Mouse (Mus musculus): Measurements from ENCODE around the gene Fxyd5. TPM values are rescaled to one million over a fixed set of nuclear protein-coding genes. Genes with fewer than 3 reads are reported as not detected.

The Fxyd5 gene
- polyA plus RNA-seq, 1 experiment from 2014 or later = 8.0 TPM

DNA sequence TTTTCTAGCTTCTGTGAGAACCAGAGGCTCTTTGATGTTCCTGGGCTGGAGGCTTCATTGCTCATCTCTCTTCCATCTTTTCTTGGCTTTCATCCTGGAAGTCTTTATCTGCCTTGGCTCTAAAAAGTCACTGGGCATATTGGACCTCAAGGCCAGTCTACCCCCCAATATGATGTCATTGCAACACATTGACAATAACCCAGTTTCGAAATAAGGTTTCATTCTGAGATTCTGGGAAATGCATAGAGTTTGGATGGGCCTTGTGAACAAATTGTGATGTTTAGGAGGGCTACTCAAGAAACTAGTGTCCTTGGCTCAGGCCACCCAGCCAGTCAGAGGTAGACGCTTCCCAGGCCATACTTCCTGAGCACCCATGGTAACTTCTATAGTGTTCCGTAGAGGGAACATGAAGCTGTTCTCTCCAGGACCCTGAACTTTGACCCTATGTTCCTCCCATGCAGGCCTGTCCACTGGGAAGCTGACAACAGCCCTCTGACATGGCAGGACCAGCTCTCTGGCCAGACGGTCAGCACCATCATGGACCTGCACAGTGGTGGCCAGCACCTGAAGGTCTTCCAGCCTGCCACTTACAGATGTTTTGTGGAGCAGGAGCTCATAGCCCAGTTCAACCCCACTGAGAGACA lies 53.6 kb downstream of the Fxyd5 start:
- 90% methylated on average over 4 of the region's 4 CpGs for WGBS
- DNase-seq (ENCODE audit: low spot score) = no peak

DNA sequence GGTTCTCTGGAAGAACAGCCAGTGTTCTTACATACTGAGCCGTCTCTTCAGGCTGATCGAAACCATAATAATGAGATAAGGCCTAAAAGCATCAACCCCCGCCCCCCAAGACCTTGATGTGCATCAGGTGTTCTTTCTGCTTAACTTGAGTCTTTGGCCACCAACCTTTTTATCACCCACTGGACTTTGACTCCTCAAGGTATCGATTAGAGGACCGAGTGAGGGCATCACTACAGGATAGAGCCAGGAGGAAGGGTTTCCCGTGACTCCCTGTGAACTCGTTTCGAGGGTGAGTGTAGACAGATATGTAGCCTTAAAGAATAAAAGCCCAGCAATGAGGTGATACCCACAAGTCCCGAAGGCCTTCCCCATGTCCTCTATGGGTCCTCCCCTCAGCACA lies 56.9 kb downstream of the Fxyd5 start:
- no peaks in the 10 kb centered on the region for H3K36me3 ChIP-seq
- H3K4me1 ChIP-seq = no peaks in the 10 kb centered on the region
- H3K27me3 ChIP-seq (ENCODE audit: low read depth, poor library complexity, severe bottlenecking) = no peaks in the 10 kb centered on the region
- no peak overlapping the region for H3K27ac ChIP-seq
- no peak overlapping the region for H3K4me3 ChIP-seq
- H3K9me3 ChIP-seq (replicated peaks) = no peaks in the 10 kb centered on the region
- WGBS = 85% methylated on average over 9 of the region's 9 CpGs
- no peak for DNase-seq (ENCODE audit: low spot score)

More for the DNA sequence above, 53.6 kb downstream of the Fxyd5 start:
- Histone ChIP-seq H3K36me3 (no peaks in the 10 kb centered on the region), H3K27ac (no peak overlapping the region), H3K9me3 (replicated peaks) (no peaks in the 10 kb centered on the region), H3K4me3 (no peak overlapping the region), H3K4me1 (0 out of 2 replicates have a peak, but pooled peaks cover 2% of the 10 kb centered on the region), H3K27me3 (ENCODE audit: low read depth, poor library complexity, severe bottlenecking) (no peaks in the 10 kb centered on the region)

Small RNA genes lying within 50 kb of the gene (microRNA-seq; reads per million reads assigned to microRNA genes)
- not detected for gene Mir7050

Other genes with a start within 250 kb of the Fxyd5 start
- not detected in 2 replicates for gene Ffar2, start 218.7 kb downstream of the Fxyd5 start, polyA plus RNA-seq (2016; fragmentation: Nextera tagmentation; extraction: Ambion mirVana)
- gene Ffar3, start 186.3 kb downstream of the Fxyd5 start, polyA plus RNA-seq (2016; fragmentation: Nextera tagmentation; extraction: Ambion mirVana) = not detected in 2 replicates
- gene Ffar1, start 180.9 kb downstream of the Fxyd5 start, polyA plus RNA-seq (2016; fragmentation: Nextera tagmentation; extraction: Ambion mirVana) = not detected in 2 replicates
- 0.59 TPM in 1 of 2 replicates, not detected in the other for gene Cd22, start 162.1 kb downstream of the Fxyd5 start, polyA plus RNA-seq (2016; fragmentation: Nextera tagmentation; extraction: Ambion mirVana)
- gene Mag, start 127.6 kb downstream of the Fxyd5 start, polyA plus RNA-seq (2016; fragmentation: Nextera tagmentation; extraction: Ambion mirVana) = 0.21 TPM in 1 of 2 replicates, not detected in the other
- not detected in 2 replicates for gene Hamp2, start 117.8 kb downstream of the Fxyd5 start, polyA plus RNA-seq (2016; fragmentation: Nextera tagmentation; extraction: Ambion mirVana)
- gene Hamp, start 98.4 kb downstream of the Fxyd5 start, polyA plus RNA-seq (2016; fragmentation: Nextera tagmentation; extraction: Ambion mirVana) = not detected in 2 replicates
- gene Usf2, start 85.7 kb downstream of the Fxyd5 start, polyA plus RNA-seq (2016; fragmentation: Nextera tagmentation; extraction: Ambion mirVana) = 28.7 and 33.5 TPM in 2 replicates
- gene Lsr, start 69.0 kb downstream of the Fxyd5 start, polyA plus RNA-seq (2016; fragmentation: Nextera tagmentation; extraction: Ambion mirVana) = 28.9 and 31.3 TPM in 2 replicates
- 1.0 and 1.3 TPM in 2 replicates for gene Fam187b, start 68.7 kb downstream of the Fxyd5 start, polyA plus RNA-seq (2016; fragmentation: Nextera tagmentation; extraction: Ambion mirVana)
- gene Fxyd7, start 9.0 kb upstream of the Fxyd5 start, polyA plus RNA-seq (2016; fragmentation: Nextera tagmentation; extraction: Ambion mirVana) = 0.30 and 1.3 TPM in 2 replicates
- gene Fxyd1, start 14.7 kb upstream of the Fxyd5 start, polyA plus RNA-seq (2016; fragmentation: Nextera tagmentation; extraction: Ambion mirVana) = 6.2 and 7.7 TPM in 2 replicates
- 0.13 and 0.16 TPM in 2 replicates for gene Lgi4, start 16.9 kb upstream of the Fxyd5 start, polyA plus RNA-seq (2016; fragmentation: Nextera tagmentation; extraction: Ambion mirVana)
- gene Fxyd3, start 34.2 kb upstream of the Fxyd5 start, polyA plus RNA-seq (2016; fragmentation: Nextera tagmentation; extraction: Ambion mirVana) = 7.6 and 10.0 TPM in 2 replicates
- gene Hpn, start 72.8 kb upstream of the Fxyd5 start, polyA plus RNA-seq (2016; fragmentation: Nextera tagmentation; extraction: Ambion mirVana) = 3.1 TPM in 2 replicates
- gene Scn1b, start 84.5 kb upstream of the Fxyd5 start, polyA plus RNA-seq (2016; fragmentation: Nextera tagmentation; extraction: Ambion mirVana) = 0.38 and 0.81 TPM in 2 replicates
- 87.3 and 106 TPM in 2 replicates for gene Gramd1a, start 113.4 kb upstream of the Fxyd5 start, polyA plus RNA-seq (2016; fragmentation: Nextera tagmentation; extraction: Ambion mirVana)
- not detected in 2 replicates for gene Scgb2b2, start 248.0 kb upstream of the Fxyd5 start, polyA plus RNA-seq (2016; fragmentation: Nextera tagmentation; extraction: Ambion mirVana)
- gene Scgb1b2, start 249.3 kb upstream of the Fxyd5 start, polyA plus RNA-seq (2016; fragmentation: Nextera tagmentation; extraction: Ambion mirVana) = not detected in 2 replicates